Mouse (Mus musculus) CD4-positive, CD25-positive, alpha-beta regulatory T cell, adult 4 months (primary cell): ENCODE measurements around the gene Dxo. TPM values are rescaled to one million over a fixed set of nuclear protein-coding genes. Genes with fewer than 3 reads are reported as not detected.
"Not testable (repeated sequence)": the region's sequence is repeated elsewhere in the genome, so short reads cannot be mapped to it uniquely, and the experiment has no call there.

Experiments
- ATAC-seq: one replicate; pipeline ENCODE4 v1.8.0; 2017
- polyA plus RNA-seq, 2 experiments: library from polyadenylated mRNA; unstranded; fragments of 100-300 nt; shearing (Covaris generic); gene quantifications; one replicate each; pipeline ENCODE4 v1.2.1; 2017

The Dxo gene
- 10 to 100 TPM; 28.8 to 33.4 TPM for polyA plus RNA-seq

DNA sequence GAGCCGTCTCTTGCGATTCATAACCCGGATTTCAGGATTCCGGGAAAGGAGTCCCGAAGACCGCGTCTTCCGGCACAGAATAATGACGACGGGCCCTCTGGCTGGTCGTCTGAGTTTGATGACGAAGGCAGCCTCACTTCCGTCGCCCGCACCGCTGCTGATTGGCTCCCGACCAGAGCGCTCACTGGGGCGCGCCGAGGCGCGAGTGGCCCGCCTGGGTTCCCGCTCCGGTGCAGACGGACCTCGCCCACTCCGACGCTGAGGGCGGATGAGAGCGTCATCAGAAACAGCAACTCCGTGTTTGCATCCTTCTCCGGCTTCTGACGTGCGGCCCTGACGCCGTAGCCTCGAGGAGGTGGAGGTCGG lies at the start of gene Dxo, which contains the start of gene Stk19:
Dxo (plus strand) TSS at position 164 of the 366 bp plus-strand sequence.
Stk19 (minus strand) TSS at position 90 of the 366 bp plus-strand sequence.
- ATAC-seq, result peak; percentile 96

DNA sequence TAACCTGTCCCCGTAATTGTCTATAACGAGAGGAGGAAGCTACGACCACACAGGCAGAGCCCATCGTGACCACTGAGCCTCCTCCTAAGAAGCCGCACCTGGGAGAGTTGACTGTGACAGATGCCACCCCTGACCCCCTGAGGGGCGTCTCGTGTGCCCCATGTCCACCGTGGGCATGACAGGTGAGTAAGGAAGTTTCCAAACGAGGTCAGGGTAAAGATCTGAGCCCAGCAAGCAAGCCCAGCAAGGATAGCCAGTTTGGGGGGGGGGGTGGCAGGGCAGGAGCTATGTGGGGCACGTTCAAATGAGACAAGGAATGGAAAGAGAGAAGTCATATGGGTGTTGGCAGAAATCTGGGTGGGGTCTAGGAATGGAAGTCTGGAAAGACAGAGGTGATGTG lies 41.8 kb upstream of the Dxo start:
- no peak for ATAC-seq

GRCm38 (mm10) chr17:34795633-34796032 lies 41.2 kb upstream of the Dxo start:
- ATAC-seq, result no peak

GRCm38 (mm10) chr17:34796311-34797140 lies 40.3 kb upstream of the Dxo start:
- no peak for ATAC-seq

- not testable (repeated sequence) for ATAC-seq
These were observed 39.4 kb upstream of the Dxo start for GRCm38 (mm10) chr17:34797211-34797995.

- not testable (repeated sequence) for ATAC-seq
These were observed 38.7 kb upstream of the Dxo start for GRCm38 (mm10) chr17:34798071-34798470.

DNA sequence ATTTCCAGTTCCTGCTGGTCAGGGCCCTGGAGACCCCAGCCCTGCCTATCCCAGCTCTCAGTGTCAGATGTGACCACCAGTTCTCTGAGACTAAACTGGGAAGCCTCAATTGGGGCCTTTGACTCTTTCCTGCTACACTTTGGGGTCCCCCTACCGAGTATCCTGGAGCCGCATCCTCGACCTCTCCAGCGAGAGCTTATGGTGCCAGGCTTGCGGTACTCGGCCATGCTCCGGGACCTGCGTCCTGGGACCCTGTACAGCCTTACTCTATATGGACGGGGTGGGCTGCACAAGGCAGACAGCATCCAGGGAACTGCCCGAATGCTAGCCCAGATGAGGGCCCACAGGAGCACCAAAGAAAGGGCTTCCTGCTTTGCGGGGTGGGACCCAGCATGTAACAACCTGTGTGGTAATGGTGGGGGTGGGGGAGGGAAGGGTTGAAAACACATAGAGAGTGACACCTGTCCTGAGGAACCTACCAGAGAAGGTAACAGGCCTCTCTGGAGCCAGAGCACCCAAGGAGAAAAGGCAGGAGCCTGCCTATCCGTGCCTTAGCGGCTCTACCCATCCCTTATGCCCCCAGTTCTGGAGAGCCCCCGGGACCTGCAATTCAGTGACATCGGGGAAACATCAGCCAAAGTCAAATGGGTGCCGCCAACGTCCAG lies 37.8 kb upstream of the Dxo start:
- ATAC-seq, result no peak

DNA sequence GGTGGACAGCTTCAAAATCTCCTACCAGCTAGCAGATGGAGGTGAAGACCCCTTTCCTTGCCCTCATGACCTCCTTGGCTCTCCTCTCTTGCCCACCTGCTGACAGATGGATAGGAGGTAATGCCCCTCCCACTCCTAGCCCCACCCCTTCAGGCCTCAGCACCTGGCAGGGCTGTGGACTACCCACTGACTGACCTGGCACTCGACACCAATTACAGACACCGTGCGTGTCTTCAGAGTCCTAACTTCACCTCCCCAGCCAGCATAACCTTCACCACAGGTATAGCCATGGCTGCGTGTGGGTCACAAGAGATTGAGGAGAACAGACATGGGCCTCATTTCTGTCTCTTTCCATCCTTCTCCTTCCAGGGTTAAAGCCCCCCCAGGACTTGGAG lies 37.3 kb upstream of the Dxo start:
- no peak for ATAC-seq

DNA sequence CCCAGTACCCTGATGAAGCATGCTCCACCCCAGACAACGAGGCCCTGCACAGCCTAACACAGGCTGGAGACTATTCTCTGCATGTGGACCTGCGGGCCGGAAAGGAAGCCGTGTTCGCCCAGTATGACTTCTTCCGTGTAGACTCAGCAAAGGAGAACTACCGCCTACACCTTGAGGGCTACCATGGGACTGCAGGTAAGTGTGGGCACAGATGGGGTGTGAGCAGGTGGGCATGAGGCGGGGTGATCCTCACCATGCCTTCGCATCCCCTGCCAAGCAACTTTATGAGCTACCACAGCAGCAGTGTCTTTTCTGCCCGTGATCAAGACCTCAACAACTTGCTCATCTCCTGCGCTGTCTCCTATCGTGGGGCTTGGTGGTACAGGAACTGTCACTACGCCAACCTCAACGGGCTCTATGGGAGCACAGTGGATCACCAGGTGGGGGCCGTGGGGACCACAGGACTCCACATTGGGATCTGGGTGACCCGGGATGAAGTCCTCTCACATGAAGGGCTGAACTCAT lies 36.0 kb upstream of the Dxo start:
- ATAC-seq, result not testable (repeated sequence)

DNA sequence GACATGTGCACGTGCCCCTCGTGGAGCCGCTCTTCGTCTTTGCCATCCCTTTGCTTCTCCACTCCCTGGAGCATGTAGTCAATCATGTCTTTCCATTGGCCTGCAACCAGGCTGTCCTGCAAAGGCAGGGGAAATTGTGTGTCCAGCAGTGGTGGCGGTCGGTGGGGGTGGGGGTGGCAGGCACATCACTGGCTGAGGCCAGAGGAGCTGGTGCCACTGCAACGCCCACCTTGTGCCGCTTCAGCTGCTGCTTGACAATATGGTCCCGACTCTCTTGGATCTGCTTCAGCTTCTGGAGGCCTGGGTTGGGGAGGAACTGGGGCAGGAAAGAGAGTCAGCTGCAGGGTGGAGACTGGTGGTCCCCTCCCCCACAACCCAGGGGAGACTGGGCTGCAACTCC lies 34.1 kb upstream of the Dxo start:
- not testable (repeated sequence) for ATAC-seq

- ATAC-seq, result not testable (repeated sequence)
These were observed 33.5 kb upstream of the Dxo start for GRCm38 (mm10) chr17:34803367-34803766.

DNA sequence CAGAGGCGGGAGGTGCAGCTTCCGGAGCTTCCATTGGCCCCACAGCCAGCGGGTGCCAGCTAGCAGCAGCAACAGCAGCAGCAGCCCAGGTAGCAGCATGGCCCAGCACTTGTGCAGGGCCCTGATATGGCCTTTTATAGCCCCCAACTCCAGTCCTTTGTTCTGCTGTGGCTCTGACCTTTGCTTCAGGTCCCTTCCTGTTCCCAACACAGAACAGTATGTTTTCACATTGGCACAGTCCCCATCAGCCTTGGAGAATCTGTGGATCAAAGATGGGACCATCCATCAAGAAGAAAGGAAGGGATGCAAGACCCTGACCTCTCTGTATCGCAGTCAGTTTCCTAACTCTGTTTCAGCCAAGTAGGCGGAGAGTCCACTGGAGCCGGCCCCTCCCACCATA lies 32.5 kb upstream of the Dxo start, which contains the start of gene Cyp21a1:
Cyp21a1 (minus strand) TSS at position 261 of the 400 bp plus-strand sequence.
- not testable (repeated sequence) for ATAC-seq

GRCm38 (mm10) chr17:34804871-34805562 lies 31.8 kb upstream of the Dxo start:
- no peak for ATAC-seq

DNA sequence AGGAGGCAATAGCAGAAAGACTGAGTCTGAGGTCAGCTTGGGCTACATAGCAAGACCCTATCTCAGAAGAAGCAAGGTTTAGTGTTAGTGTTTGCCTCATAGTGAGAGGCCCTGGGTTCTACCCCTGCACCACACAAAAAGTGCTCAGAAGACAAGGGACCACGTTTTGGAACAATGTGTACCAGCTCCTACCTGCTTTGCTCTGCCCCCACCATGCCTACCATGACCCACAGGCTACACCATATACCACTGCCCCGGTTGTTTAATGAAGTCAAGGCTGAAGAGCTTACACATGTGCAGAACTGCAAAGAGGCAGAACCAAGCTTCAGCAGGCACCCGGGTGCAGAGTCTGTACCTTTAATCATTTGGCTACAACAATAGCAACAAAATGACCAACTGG lies 29.6 kb upstream of the Dxo start:
- ATAC-seq, result no peak

DNA sequence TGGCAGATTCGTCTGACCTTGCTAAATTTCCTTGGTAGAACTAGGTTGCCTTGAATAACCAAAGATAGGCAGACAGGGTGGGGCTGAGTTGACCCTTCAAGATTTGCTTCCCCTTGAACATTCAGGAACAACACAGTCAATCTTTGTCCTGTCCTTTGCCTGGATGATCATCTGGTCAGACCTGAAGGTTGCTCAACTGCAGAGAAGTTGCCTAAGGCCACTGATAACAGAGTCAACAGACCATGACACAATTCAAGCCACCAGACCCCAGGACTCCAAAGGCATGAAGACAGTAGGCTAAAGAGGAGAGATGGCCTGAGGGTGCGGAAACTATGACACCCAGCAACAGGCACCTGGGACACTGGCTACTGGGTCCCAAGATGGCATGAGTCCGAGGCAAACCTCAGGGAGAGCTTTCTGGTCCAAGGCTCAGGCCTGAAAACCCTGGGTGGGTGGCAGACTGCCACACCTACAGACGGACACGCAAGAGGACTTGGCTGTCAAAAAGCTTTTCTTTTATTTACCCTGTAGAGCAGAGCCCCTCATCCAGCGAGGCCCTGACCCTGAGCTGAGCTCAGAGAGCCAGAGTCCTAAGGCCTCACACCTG lies 28.1 kb upstream of the Dxo start:
- ATAC-seq, result no peak

DNA sequence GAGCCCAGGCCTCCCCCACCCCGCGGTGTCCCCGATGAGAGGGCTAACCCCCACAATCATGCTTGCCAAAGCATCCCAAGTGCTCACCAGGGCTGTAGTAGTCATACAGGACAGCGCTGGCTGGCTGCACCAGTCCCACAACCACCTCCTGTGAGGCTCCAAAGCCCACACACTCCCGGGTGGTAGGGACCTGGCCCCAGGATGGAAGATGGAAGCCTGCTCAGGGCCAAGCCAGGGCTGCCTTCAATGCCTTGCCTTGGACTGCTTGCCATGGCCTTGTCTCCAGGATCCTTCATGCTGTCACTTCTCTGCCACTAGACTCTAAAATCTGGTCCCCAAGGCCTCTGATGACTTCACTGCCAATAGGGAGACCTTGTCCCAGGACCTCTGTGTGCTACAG lies 26.4 kb upstream of the Dxo start:
- ATAC-seq, result not testable (repeated sequence)

GRCm38 (mm10) chr17:34810811-34811210 lies 26.0 kb upstream of the Dxo start:
- not testable (repeated sequence) for ATAC-seq

- no peak for ATAC-seq
These were observed 25.5 kb upstream of the Dxo start for GRCm38 (mm10) chr17:34811275-34811674.

DNA sequence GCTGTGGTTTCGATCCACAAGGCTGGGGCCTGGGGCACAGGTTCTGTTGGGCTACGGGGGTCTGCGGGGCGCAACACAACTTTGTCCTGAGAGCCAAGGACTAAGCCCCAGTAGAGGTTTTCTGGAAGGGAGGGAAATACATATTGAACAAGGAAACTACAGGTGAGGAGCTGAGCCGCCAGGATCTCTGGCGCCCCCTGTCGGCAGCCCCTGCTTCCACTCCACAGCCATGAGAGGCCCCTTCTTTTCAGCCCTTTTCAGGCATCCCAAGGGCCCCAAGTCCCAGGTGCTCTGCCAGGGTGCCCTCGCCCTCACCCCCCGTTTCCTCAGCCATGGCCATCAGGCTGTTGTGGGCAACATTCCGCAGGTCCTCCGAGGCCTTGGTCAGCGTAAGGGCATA lies 23.1 kb upstream of the Dxo start:
- ATAC-seq, result not testable (repeated sequence)

GRCm38 (mm10) chr17:34814818-34815370 lies 21.9 kb upstream of the Dxo start:
- no peak for ATAC-seq

- ATAC-seq, result not testable (repeated sequence)
These were observed 6.0 kb upstream of the Dxo start for GRCm38 (mm10) chr17:34830776-34831175.
